Mouse (Mus musculus) neural tube, embryonic 11.5 days (tissue): ENCODE results near the gene Tmprss6. TPM values are rescaled to one million over a fixed set of nuclear protein-coding genes. Genes with fewer than 3 reads are reported as not detected.

Experiments
- ATAC-seq: fragments of 200-750 bp; cut with Nextera tagmentation; 2 replicates; pipeline ENCODE4 v1.8.0; 2017; ENCODE audit warnings: moderate number of reproducible peaks, mild to moderate bottlenecking, moderate TSS enrichment, moderate library complexity; ENCODE audit not compliant: insufficient read depth, low FRiP score, low TSS enrichment
- DNase-seq: peaks from one replicate; pipeline ENCODE4 v3.0.0-alpha.2; 2015; ENCODE audit warnings: low spot score
- H3K27ac ChIP-seq: fragments of 300-500 bp; sonication (generic); 2 replicates; pipeline ENCODE4 v1.5.1; 2014; ENCODE audit warnings: low read depth, mild to moderate bottlenecking, low read length
- H3K27me3 ChIP-seq: fragments of 300-500 bp; sonication (generic); 2 replicates; pipeline ENCODE4 v1.6.1; 2014; ENCODE audit warnings: mild to moderate bottlenecking, low read length, mixed read lengths; ENCODE audit not compliant: control insufficient read depth, insufficient read depth
- H3K36me3 ChIP-seq: fragments of 300-500 bp; sonication (generic); 2 replicates; pipeline ENCODE4 v1.6.1; 2014; ENCODE audit warnings: mild to moderate bottlenecking, low read length, moderate library complexity, mixed read lengths; ENCODE audit not compliant: control insufficient read depth, insufficient read depth
- H3K4me1 ChIP-seq: fragments of 300-500 bp; sonication (generic); 2 replicates; pipeline ENCODE4 v1.6.1; 2014; ENCODE audit warnings: low read length, mixed read lengths; ENCODE audit not compliant: control insufficient read depth, insufficient read depth
- H3K4me2 ChIP-seq: fragments of 300-500 bp; sonication (generic); 2 replicates; pipeline ENCODE4 v1.6.1; 2014; ENCODE audit warnings: low read depth, mild to moderate bottlenecking, moderate library complexity
- H3K4me3 ChIP-seq: fragments of 300-500 bp; sonication (generic); 2 replicates; pipeline ENCODE4 v1.5.1; 2014; ENCODE audit warnings: low read depth, low read length
- H3K9ac ChIP-seq: fragments of 300-500 bp; sonication (generic); 2 replicates; pipeline ENCODE4 v1.6.1; 2014; ENCODE audit warnings: mild to moderate bottlenecking, low read length
- H3K9me3 ChIP-seq: fragments of 300-500 bp; sonication (generic); 2 replicates; pipeline ENCODE4 v1.6.1; 2016; ENCODE audit warnings: low read length; ENCODE audit not compliant: control insufficient read depth
- WGBS: fragments of 180-500 bp; shearing (Covaris S2); extraction: QIAGEN DNeasy Blood & Tissue Kit; methylation state at CpG from one replicate; pipeline ENCODE4 v1.1.7; 2014; 5-methylcytosine and 5-hydroxymethylcytosine counted together
- polyA plus RNA-seq: library from polyadenylated mRNA; unstranded; fragments of >200 nt; fragmentation: Nextera tagmentation; extraction: Ambion mirVana; gene quantifications from 2 replicates; pipeline ENCODE4 v1.2.1, GENCODE M21; 2014

The Tmprss6 gene
- polyA plus RNA-seq, 1 experiment from 2014 or later, result not detected

- Histone ChIP-seq H3K27ac (no peak overlapping the region), H3K9ac (no peak overlapping the region), H3K27me3 (no peaks in the 10 kb centered on the region), H3K4me3 (no peak overlapping the region), H3K36me3 (no peaks in the 10 kb centered on the region), H3K9me3 (no peaks in the 10 kb centered on the region), H3K4me1 (peaks cover 2% of the 10 kb centered on the region; the same call in 1 of the 2 replicates), H3K4me2 (no peak overlapping the region)
- ATAC-seq, result no peak
- WGBS, result 38% methylated on average over 6 of the region's 6 CpGs
- DNase-seq, result peak; percentile 38
Observed at GRCm38 (mm10) chr15:78466809-78467208, 1.6 kb downstream of the Tmprss6 start.

GRCm38 (mm10) chr15:78462981-78463380 is 5.5 kb downstream of the Tmprss6 start:
- Histone ChIP-seq H3K9me3 (no peaks in the 10 kb centered on the region), H3K4me2 (no peak overlapping the region), H3K4me3 (no peak overlapping the region), H3K36me3 (no peaks in the 10 kb centered on the region), H3K27ac (no peak overlapping the region), H3K4me1 (no peaks in the 10 kb centered on the region), H3K9ac (no peak overlapping the region), H3K27me3 (no peaks in the 10 kb centered on the region)
- no peak for ATAC-seq
- no peak for DNase-seq
- WGBS, result 76% methylated on average over 2 of the region's 2 CpGs

- Histone ChIP-seq H3K4me2 (no peak overlapping the region), H3K4me1 (no peaks in the 10 kb centered on the region), H3K27ac (no peak overlapping the region), H3K9me3 (no peaks in the 10 kb centered on the region), H3K36me3 (no peaks in the 10 kb centered on the region), H3K9ac (no peak overlapping the region), H3K4me3 (no peak overlapping the region), H3K27me3 (no peaks in the 10 kb centered on the region)
- ATAC-seq, result no peak
- no peak for DNase-seq
- 82% methylated on average over 10 of the region's 10 CpGs for WGBS
Observed at GRCm38 (mm10) chr15:78457193-78457592, 11.2 kb downstream of the Tmprss6 start.

GRCm38 (mm10) chr15:78456051-78456450 is 12.4 kb downstream of the Tmprss6 start:
- Histone ChIP-seq H3K27ac (no peak overlapping the region), H3K4me2 (no peak overlapping the region), H3K4me1 (no peaks in the 10 kb centered on the region), H3K9ac (no peak overlapping the region), H3K27me3 (no peaks in the 10 kb centered on the region), H3K9me3 (no peaks in the 10 kb centered on the region), H3K4me3 (no peak overlapping the region), H3K36me3 (no peaks in the 10 kb centered on the region)
- ATAC-seq, result no peak
- DNase-seq, result no peak
- 77% methylated on average over 7 of the region's 7 CpGs for WGBS

GRCm38 (mm10) chr15:78455168-78455567 is 13.3 kb downstream of the Tmprss6 start:
- H3K9ac ChIP-seq, result no peak overlapping the region
- 86% methylated on average over 4 of the region's 4 CpGs for WGBS
- H3K36me3 ChIP-seq, result no peaks in the 10 kb centered on the region
- H3K27ac ChIP-seq, result no peak overlapping the region
- no peak overlapping the region for H3K4me3 ChIP-seq
- H3K4me1 ChIP-seq, result no peaks in the 10 kb centered on the region
- no peaks in the 10 kb centered on the region for H3K9me3 ChIP-seq
- H3K4me2 ChIP-seq, result no peak overlapping the region
- no peak for ATAC-seq
- no peak for DNase-seq
- no peaks in the 10 kb centered on the region for H3K27me3 ChIP-seq

GRCm38 (mm10) chr15:78452929-78453328 is 15.5 kb downstream of the Tmprss6 start:
- no peaks in the 10 kb centered on the region for H3K4me1 ChIP-seq
- ATAC-seq (no peak), DNase-seq (no peak)
- H3K4me3 ChIP-seq, result no peak overlapping the region
- no peaks in the 10 kb centered on the region for H3K36me3 ChIP-seq
- WGBS, result 86% methylated on average over 3 of the region's 3 CpGs
- H3K4me2 ChIP-seq, result no peak overlapping the region
- no peak overlapping the region for H3K27ac ChIP-seq
- no peaks in the 10 kb centered on the region for H3K27me3 ChIP-seq
- H3K9ac ChIP-seq, result no peak overlapping the region
- no peaks in the 10 kb centered on the region for H3K9me3 ChIP-seq

- Histone ChIP-seq H3K4me2 (no peak overlapping the region), H3K27ac (no peak overlapping the region), H3K4me1 (no peaks in the 10 kb centered on the region), H3K9me3 (no peaks in the 10 kb centered on the region), H3K27me3 (no peaks in the 10 kb centered on the region), H3K36me3 (no peaks in the 10 kb centered on the region), H3K9ac (no peak overlapping the region), H3K4me3 (no peak overlapping the region)
- DNase-seq (no peak), ATAC-seq (no peak)
- WGBS, result 81% methylated on average over 2 of the region's 2 CpGs
Observed at GRCm38 (mm10) chr15:78451201-78451600, 17.2 kb downstream of the Tmprss6 start.

- H3K27ac ChIP-seq, result no peak overlapping the region
- H3K4me3 ChIP-seq, result no peak overlapping the region
- WGBS, result 84% methylated on average over 6 of the region's 6 CpGs
- no peak overlapping the region for H3K4me2 ChIP-seq
- H3K9me3 ChIP-seq, result no peaks in the 10 kb centered on the region
- DNase-seq (no peak), ATAC-seq (no peak)
- no peaks in the 10 kb centered on the region for H3K4me1 ChIP-seq
- H3K36me3 ChIP-seq, result no peaks in the 10 kb centered on the region
- H3K27me3 ChIP-seq, result no peaks in the 10 kb centered on the region
- no peak overlapping the region for H3K9ac ChIP-seq
Observed at GRCm38 (mm10) chr15:78450419-78450768, 18.0 kb downstream of the Tmprss6 start.

- ATAC-seq, result no peak
- H3K9ac ChIP-seq, result no peak overlapping the region
Observed at GRCm38 (mm10) chr15:78449694-78450418, 18.6 kb downstream of the Tmprss6 start.

More at GRCm38 (mm10) chr15:78449694-78450418, 18.6 kb downstream of the Tmprss6 start:
- H3K4me3 ChIP-seq, result no peak overlapping the region
- H3K27me3 ChIP-seq, result no peaks in the 10 kb centered on the region
- H3K9me3 ChIP-seq, result no peaks in the 10 kb centered on the region
- no peak overlapping the region for H3K4me2 ChIP-seq
- no peak overlapping the region for H3K27ac ChIP-seq
- H3K36me3 ChIP-seq, result no peaks in the 10 kb centered on the region
- no peaks in the 10 kb centered on the region for H3K4me1 ChIP-seq
- DNase-seq, result peak; percentile 58
- WGBS, result 48% methylated on average over 7 of the region's 7 CpGs
